Mouse (Mus musculus): ENCODE data around the gene Dcst1.

Dcst1 gene

DNA sequence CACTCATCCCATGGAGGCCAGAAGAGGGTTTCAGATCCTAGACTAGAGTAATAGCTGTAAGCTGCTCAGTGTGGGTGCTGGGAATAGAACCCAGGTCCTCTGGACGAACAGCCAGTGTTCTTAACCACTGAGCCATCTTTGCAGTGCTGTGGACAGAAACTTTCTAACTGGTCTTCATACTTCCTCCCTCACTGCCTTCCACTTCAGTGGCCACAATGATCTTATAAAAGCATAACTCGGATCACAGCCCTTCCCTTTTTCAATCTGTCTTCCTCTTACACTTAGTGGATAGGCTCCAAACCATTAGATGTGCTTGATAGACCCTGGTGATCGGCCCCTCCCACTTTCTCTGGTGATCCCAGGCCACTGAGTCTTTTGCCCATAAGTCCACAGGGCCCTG is 4.8 kb downstream of the Dcst1 start:
- no peak for DNase-seq

DNA sequence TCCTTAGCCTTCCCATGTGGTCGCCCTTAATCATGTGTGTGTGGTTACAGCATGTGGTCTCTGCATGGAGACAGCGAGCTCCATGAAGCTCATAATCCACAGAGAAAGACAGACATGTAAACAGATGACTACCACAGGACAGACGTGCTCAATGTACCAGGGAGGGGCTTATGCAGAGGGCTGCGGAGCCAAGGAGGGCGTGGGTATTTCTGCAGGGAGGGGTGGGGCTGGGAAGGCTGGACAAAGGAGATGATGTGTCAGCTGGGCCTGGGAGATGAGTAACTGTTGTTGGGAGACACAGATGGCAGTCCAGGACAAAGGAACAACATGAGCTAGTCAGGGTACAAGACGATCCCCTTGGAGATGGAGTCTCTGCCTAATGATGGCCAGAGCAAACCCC is 5.4 kb downstream of the Dcst1 start:
- DNase-seq, result no peak

DNA sequence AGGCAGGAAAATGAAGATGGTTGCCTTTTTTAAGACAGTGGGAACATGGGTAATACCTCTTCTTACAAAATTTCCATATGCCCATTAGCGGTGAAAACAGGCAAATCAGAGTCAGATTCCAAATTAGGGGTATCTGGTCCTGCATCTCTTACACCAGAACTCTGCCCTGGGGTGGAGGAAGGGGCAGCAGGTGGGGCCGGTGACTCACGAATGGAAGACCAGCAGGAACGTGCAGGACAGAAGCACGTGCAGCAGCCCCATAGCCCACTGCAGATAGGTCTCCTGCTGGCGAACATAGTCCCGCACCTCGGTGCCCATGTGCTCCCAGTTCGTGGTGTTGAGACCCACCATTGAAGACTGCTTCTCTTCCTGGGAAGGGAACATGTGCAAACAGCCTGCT is 9.0 kb downstream of the Dcst1 start:
- no peak for DNase-seq

DNA sequence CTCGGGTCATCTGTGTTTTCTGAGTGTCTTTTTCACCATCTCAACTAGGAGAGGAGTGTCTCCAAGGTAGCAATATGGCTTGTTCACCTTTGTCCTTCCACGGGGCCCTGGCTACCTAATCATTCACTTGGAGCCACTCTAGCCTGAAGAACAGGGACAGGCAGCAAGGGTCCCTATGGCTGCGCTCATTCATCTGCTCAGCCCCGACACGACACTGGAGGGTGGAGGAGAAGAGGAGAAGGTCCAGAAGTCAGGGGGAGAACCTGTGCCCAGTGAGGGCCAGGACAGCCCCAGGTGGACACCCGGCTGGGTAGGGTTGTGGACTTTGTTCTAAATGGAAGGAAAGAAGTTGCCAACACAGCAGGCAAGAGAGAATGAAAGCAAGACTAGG is 9.5 kb downstream of the Dcst1 start:
- no peak for DNase-seq

DNA sequence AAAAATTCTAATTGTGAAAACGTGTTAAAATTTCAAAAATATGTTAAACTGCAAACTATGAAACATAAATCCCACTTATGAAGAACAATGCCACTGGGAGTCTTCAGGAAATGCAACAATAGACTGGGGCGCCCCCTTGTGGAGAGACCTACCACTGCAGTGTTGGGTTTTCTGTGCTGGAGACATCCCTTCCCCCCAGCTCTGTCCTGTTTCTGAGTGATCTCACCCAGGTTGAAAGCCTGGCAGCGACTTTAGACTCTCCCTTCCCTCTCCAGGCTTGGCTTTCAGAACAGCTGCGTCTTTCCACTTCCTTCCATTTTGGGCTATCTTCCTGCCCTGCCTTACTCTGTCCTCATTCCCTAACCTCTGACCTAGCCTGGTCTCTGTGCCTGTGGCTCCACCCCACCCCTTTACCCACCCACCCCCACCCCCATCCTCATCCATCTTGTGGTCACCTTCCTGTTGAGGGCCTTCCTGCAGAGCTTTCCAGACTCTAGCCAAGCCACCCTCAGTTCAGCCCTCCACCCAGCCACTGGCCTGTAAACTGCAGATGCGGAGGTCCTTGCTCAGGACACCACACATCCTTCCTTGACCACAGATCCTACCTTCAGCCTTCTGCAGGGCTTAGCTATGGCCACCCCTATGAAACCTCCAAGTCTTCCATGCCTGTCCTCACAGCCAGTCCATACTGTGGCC is 10.1 kb downstream of the Dcst1 start:
- DNase-seq, result peak; percentile 84

DNA sequence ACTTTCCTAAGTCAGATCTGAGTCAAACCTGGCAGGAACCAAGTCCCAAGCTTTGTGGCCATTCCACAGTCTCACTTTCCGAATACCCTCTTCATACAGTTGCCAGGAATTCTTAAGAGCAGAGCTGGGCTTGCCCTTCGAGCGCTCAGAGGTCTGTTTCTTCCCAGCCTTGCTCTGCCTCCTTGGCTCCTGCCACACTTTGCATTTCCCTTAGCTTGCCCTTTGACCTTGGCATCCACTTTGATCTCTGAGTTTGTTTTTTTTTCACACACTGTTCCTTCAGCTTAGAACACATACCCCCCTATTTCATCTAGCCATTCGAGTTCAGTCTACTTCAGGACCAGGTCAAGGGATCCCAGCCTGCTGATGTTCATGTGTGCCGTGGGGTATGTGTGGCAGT is 13.8 kb downstream of the Dcst1 start:
- peak; percentile 30 for DNase-seq

DNA sequence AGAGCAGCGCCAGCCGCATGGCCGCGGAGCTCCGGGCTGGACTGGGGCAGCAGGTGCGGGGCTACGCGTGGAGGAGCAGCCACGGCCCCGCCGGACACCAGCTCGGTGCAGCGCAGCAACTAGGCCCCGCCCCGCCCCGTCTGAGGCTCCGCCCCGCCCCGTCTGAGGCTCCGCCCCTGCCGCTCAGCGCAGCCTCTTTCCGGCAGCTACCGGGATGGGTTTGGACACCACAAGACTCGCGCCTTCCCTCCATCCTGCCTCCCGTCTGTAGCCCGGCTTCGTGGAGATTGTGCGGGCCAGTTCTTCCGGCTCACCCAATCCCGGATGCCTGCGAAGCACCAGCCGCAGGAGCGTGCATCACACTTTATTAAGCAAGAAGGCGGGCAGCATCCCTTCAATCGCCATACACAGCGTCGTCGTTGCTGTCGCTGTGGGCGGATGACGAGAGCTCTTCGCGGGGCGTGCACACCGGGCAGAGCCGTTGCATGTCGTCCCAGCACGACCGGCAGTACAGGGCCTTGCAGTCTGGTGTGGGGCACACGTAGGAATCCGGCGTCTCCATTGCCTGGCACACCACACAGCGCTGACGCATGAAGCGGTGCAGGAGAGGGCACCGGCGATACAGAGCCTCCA is 15.1 kb downstream of the Dcst1 start, which contains the start of gene Adam15:
Gene Adam15 (minus strand): TSS at position 128 of the 633 bp plus-strand sequence.
- peak; percentile 94 for DNase-seq

DNA sequence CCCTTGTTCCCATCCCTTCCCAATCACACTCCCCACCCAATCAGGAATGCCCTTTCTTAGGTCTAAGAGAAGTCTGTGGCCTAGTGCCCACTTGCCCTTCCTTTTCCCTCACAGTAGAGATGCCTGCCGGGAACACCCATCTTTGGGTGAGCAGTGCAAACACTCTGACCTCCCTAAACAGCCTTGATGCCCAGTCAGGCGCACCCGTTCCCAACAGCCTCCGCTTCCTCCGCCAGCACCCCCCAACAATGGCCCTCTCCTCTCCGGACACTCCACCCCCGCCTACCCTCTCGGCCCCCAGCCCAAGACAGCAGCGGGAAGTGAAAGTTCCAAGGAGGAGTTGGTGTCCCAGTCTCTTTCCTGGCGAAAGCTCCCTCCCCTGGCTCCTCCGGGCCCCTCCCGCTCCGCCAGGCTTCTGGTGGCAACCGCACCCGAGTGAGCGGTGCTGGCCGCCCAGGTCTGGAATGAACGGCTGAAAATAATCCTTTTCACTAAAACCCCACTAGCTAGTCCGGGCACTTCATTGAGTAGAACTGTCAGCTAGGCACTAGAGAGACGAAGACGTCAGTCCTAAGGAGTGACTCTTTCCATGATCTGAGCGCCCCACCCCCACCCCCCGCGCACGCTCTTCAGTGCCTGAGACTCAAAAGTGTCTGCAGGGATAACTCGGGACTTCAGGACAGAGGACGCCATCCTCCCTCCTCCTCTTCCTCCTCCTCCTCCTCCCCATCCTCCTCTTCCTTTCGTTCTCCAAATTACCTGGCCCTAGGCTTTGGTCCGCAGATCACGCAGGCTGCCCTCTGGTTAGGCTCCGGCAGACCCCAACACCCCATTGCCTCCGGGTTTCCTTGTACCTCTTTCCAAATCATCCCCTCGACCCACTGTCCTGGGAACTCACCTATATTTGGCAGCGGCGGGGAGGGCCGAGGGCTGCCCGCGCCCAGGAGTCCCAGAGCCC is 15.9 kb downstream of the Dcst1 start:
- peak; percentile 67 for DNase-seq

DNA sequence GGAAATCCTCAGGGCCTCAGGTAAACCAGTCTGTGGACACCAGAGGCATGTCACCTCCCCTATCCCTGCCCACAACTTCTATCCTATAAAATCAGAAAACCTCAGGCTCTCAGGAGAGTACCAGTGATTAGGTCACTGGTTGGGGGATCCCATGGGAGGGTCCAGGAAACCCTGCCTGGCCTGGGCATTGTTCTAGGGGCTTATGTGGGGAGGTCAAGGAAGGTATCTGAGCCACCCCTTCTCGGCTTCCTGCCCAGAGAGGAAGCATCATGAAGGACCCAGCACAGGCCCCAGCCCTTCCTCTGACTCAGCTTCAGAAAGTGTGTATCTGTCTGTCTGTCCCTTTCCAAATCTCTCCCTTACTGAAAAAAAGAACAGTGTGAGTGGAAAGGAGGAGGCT is 17.1 kb downstream of the Dcst1 start:
- no peak for DNase-seq

DNA sequence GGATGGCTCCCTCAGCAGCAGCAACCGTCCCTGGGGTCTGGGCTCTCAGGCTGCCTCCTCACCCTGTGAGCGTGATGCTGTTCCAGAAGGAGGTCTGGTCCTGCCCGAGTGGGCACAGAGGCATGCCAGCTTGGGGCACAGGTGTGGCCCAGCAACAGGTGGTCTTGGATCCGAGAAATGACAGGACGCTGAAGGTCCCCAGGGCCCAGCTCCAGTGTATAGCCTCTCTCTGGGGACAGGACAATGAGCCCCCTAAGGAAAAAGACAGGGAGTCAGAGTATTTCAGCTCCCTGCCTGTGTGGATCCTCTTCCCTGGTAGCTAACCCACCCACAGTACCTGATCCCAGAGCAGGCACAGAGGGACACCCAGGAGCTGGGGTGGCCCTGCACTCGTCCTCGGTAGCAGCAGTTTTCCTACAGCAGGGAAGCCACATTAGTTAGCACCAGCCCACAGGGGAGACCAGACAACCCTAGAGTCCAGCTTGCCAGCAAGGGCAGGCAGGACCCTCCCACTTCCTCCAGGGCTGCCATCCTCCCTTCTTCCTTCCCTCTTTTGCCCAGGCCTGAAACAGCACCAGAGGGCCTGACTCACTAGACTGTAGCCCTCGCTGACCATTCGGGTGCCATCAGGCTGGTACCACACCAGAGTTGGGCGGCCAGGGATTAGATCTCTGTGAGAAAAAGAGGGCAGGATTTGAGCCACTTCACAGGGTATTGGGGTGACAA is 18.1 kb downstream of the Dcst1 start:
- peak; percentile 20 for DNase-seq

DNA sequence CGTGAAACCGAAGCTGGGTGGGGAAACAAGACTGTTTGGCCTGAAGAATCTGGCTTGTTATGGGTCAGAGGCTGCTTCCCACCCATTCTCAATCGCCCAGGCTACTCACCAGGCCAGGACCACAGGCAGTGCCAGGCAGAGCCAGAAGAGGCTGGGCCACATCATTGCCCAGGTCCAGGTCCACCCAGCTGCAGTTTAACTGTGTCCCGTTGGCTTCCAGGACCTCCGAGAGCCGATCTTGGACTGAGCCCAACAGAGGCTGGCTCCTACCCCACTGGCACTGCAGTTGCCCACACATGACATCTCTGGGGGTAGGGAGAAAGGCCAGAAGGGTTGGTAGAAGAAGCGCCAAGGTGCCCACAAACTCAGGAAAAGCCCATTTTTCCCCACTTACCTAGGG is 21.8 kb downstream of the Dcst1 start:
- DNase-seq, result no peak

DNA sequence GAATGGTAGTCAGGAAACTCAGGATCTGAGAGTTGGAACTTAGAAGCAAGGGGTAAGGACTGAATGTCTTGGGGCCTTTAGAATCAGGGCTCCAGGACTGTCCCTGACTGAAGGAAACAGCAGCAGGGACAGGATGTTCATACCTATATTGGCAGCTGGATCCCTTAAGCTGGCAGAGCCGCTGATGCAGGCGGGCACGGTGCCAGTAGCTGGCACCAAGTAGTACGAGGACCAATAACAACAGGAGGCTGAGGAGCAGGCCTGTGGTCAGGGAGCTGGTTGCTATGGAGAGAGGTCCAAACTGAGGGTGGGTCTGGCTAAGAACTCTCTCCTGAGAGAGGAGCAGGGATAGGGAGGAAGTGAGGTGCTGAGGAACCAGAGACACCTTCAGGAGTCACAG is 23.3 kb downstream of the Dcst1 start:
- DNase-seq, result no peak

DNA sequence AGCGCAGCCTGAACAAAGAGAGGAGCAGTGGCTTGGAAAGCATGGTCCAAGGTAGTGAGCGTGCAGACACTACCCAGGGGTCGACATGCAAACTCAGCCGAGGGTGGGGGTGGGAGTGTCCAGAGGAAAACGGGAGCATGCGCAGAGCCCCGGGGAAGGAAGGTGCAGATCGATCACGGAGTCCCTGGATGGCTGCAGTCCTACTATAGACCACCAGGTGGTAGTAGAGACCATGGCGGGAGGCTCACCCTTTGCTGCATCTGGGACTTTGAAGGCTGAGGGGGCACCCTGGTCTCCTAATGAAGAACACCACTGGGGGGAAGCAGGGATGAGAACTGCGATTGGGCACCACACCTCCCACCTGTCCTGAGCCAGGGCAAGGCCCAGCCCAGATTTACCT is 24.6 kb downstream of the Dcst1 start:
- peak; percentile 68 for DNase-seq

DNA sequence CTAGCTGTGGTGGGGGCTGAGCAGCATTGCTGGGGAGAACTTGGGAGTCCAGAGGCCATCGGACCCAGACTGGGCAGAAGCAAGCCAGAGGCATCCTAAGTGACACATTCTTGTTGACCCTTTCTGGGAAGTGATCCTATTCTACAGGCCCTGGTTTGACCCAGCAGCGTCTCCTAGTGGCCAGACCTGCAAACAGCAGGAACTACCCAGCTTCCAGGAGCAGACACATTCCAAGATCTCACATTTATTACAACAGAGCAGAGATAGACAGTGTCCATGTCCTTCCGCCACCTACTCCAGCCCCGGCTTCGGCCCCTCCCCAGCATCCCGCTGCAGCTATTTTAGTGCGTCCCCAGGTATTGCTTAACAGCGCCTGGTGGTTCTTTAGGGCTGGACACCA is 25.6 kb downstream of the Dcst1 start:
- peak; percentile 47 for DNase-seq

DNA sequence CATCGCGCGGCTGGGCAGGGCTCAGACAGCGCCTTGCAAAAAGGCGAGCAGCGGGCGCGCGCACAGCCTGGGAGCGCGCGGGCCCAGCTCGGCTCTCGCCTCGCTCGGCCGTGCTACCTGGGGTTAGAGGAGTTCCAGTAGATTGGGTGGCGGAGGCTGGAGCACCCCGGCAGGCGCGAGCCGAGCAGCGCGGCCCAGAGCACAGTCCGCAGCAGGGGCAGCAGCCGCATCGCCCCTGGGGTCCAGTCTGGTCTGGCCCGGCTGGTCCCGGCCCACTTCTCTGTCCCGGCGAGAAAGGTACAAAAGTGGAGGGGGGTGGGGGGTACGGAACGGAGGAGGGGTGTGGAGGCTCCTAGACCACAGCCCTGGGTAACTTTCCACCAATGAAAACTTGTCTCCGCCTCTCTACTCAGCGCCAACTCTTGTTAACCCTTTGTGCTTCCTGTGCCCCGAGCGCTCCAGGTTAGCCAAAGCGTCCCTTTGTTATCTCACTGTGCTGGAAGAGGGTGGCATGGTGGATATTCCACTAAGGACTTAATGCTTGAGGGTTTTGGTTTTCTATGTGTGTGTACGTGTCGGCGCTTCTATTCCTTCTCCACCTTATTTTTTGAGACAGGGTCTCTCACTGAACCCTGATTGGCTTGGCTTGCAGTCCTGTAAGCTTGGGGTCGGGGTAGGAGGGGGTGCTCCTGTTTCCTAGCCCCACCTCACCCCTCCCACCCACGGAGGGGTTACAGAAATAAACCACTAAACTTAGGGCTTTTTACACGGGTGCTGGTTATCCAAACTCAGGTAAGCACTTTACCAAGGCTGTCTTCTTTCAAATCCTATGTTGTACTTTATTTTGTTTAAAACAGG is 27.1 kb downstream of the Dcst1 start, which contains the start of gene Efna4:
Gene Efna4 (minus strand): TSS at position 308 of the 858 bp plus-strand sequence.
- peak; percentile 30 for DNase-seq

DNA sequence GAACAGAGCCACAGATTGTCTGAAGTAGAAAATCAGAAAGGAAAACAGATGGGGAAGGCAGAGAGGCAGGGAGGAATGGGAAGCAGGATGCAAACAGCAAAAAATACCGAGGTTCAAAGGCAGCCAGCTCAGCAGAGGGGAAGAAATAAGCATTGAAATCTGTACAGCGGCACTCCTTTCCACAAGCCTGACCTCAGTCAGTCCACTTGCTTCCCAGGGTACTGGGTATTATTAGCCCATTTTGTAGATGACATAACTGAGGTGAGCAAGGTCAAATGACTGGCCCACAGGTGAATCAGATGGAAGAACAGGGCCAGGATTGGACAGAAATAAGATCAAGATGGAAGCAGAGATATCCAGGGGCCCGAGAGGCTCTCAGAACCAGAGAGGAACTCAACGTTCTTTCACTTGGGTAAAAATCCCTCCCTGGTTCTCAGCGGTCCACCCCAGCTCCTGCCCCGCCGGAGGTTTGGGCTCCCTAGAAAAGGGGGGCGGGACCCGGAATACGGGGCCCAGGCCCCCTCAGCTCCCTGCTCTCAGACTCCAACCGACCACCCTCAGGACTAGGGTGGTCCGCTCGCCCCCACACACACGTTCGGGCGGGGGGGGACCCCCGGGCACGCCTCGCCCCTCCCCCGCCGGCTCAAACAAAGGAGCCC is 27.9 kb downstream of the Dcst1 start:
- no peak for DNase-seq

DNA sequence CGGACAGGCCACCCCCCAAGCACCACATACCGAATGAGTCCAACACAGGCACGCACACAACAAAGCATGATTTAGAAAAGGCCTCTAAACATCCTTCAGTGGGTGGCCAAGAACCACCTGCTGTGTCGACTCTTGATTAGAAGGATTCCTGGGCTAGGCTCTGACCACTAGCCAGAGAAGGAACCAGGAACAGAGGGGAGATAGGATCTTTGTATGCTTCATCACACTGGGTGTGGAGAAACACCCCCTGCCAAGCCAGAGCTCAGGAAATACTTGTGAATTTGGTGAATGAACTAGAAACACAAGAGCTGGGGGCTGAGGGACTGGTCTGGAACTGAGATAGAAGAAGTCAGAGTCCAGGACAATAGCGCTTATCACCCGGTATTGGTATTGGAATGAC is 28.5 kb downstream of the Dcst1 start:
- DNase-seq, result no peak

DNA sequence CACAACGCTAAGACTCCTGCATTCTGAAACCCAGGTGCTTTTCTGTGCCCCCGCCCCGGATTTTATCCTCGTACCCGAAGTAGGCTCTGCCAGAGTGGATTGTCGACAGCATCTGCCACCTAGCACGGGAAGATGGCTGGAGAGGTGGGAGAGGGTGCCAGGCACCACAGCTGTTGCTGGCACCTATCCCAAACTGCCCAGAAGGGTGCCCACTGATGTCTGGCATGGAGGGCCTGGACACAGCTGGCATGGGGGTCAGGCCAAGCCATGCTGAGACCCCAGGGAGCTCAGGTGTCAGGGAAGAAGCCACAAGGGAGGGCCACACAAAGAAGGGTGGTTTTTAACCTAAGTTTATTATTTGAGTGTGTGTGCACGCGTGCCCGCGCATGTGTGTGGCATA is 32.0 kb downstream of the Dcst1 start:
- no peak for DNase-seq

DNA sequence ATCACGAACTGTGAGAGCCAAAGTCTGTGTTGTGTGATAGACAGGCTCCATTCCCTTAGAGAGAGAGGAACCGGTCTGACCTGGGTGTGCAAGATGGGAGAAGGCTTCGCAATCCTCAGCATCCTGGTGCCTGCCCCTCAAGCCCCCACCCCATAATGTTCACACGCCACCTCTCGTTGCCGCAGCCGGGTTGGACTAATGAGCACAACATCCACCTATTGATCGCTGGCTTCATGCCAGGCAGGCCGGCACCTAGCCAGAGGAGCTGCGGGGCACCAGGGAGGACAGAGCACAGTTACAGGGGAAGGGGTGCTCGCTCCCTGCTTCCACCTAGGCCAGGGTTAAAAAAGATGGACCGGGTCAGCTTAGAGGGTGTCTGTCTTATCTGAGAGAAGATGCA is 32.6 kb downstream of the Dcst1 start:
- no peak for DNase-seq

DNA sequence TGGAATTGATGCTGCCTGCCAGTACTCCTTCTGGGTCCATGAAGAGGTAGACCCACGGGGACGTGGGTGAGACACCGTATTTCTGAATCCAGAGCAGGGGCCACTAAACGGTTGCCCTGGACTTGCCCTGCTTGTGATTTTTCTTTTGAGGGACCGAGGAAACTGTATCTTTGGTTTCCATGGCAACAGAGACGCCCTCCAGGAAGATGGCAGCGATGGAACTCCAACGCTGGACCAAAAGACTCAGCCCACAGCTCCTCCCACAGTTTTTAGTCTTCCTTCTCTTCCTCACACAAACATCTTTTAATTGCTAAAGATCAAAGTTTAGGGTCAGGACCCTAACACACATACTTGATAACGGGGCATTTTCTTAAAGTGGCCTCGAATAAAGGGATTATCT is 33.0 kb downstream of the Dcst1 start:
- DNase-seq, result no peak

DNA sequence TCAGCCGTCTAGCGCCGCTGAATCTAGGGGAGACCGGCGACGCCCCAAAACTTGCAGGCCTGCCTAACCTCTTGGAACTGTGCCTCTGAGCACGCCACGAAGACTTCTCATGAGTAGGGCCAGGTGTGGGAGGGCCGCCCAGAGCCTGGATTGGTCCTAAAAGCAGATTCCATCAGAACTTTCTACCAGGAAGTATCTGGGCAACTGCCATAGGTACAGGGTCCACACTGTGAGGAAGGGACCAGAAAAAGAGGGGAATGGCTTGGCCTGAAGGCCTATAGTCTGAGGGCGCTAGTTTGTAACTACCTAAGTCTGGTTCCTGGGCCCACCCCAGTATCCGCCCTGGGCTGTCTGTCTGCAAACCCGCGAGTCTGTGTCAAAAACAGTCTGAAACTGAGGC is 33.5 kb downstream of the Dcst1 start:
- DNase-seq, result no peak

All from cerebellum, adult 9-11 months (tissue).